Mouse (Mus musculus): ENCODE measurements around the gene Dock1.

Dock1 gene

DNA sequence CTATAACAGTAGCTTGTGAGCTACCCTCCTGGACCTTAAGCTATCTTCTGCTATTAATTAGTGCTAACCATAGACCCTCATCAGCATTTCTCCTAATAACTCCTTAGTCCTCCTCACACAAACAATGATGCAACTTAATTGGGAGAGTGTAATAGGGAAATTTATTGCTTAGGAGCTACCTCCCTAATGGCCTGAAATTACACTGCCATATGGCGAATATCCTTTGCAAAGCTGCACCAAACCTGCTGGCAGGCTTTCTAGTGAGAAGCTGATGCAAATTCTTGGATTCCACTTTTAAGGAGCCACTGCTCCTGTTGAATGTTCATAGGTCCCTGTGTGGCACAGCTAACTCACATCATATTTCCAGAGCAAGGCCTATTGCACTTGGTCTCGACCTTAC is 320.5 kb downstream of the Dock1 start:
- DNase-seq: no peak

- no peak for DNase-seq
Observed at GRCm38 (mm10) chr7:134994983-134995382, 324.5 kb downstream of the Dock1 start.

- no peak for DNase-seq
Observed at GRCm38 (mm10) chr7:135002216-135002615, 331.8 kb downstream of the Dock1 start.

GRCm38 (mm10) chr7:135002891-135003290 is 332.4 kb downstream of the Dock1 start:
- DNase-seq: no peak

- no peak for DNase-seq
Observed at GRCm38 (mm10) chr7:135005964-135006560, 335.6 kb downstream of the Dock1 start.

- DNase-seq: no peak
Observed at GRCm38 (mm10) chr7:135008021-135008420, 337.6 kb downstream of the Dock1 start.

DNA sequence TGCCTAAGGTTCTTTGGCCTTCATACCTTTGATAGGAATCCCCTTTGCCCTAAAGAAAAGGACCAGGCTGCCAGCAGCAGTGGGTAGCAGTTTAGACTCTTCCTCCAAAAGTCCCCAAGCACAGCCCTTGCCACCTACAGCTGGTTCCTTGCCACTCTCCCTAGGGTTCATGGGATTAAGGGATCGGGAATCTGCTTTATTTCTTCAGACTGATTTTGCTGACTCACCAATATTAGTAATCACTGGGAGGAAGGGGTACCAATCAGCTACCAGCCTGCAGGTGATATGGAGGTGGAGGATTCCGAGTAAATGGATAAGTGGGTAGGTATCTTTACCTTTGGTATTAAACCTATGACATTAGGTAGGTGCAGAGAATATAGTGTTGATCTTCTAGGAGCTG is 340.5 kb downstream of the Dock1 start:
- no peak for DNase-seq

DNA sequence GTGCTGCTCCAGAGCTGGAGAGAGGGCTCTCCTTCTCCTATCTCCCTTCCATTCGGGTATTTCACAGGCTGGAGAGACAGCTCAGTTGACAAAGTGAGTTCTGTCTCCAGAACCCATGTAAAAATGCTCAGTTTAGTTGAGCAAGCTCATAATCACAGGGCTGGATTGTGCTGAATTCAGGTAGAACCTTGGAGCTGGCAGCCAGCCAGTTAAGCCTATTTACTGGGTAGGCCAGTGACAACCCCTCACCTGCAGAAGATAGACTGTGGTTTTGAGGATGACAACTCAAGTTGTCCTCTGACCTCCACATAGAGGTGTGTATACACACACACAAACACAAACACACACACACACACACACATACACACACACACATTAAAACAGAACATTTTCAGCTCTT is 347.1 kb downstream of the Dock1 start:
- DNase-seq: no peak

DNA sequence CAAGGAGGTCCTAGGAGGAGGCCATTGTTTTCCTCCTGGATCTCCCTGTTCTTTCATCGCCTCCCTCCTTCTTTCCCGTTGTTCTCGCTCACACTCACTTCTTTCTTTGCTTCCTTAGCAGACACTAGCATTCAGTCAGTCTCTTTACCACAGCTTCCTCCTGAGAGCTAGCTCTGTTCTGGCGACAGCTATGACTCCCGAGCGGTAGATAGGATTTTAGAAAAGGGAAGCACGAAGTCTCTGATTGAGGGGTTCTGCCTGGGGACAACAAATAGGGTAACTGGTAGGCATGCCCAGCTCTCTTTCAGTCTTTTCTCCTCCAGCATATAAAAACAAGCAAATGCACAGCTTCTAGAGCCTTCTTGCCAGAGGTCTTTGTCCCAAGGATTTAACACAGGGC is 350.3 kb downstream of the Dock1 start:
- no peak for DNase-seq

- no peak for DNase-seq
Observed at GRCm38 (mm10) chr7:135021544-135022100, 351.2 kb downstream of the Dock1 start.

GRCm38 (mm10) chr7:135024531-135024930 is 354.1 kb downstream of the Dock1 start:
- DNase-seq: no peak

DNA sequence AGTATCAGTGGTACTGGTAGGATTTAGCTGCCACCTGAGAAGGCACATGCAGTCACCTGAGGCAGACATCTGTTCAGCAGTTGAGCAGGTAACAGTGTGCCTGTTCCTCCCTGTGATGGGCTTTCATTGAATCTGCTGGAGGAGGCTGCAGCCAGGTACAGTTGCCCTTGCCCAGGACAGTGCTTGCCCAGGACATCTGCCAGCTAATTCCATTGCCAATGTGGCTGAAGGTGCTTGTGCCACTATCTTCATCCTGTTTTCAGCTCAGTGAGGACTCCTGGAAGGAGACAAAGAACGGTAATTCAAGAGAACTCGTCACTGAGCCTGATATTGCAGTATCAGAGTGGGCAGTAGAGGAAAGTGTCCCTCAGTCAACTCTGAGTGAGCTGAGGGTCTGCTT is 358.3 kb downstream of the Dock1 start:
- no peak for DNase-seq

GRCm38 (mm10) chr7:135029136-135029535 is 358.7 kb downstream of the Dock1 start:
- DNase-seq: no peak

DNA sequence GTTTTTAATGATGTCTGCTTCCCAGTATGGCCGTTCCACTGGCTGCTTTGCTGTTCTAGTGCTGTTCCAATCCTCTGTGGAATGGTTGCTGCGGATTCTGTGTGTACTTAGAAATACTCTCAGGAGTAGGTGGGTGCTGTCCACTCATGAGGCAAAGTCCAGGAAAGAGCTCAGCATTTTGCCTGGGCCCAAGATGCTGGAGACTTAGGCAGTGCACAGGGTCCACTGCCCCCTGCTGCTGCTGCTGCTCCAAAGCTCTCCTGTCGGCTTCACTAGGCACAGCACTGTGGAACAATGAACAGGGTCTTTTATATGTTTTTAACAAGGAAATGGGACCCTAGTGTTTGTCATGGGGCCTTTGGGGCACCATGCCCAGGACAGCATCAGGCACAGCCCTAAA is 361.0 kb downstream of the Dock1 start:
- DNase-seq: peak; percentile 28 to 54

DNA sequence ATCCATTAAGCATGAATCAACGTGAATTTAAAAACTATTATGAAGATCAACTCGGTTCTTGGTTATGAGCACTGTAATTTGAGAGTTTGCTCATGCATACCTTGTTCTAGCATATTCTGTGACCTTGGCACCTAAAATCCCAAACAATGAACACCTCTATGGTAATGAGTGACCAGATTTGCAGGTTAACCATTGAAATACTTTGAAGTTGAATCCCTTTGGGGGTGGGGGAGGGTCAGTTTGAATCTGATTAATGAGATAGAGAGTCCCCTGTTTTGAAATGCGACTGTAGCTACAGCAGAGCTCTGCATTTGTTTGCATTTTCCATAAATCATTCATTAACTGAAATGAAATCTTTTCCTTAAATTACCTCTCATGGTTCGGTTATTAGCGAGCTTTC is 364.4 kb downstream of the Dock1 start:
- DNase-seq: peak; percentile 32 to 53

DNA sequence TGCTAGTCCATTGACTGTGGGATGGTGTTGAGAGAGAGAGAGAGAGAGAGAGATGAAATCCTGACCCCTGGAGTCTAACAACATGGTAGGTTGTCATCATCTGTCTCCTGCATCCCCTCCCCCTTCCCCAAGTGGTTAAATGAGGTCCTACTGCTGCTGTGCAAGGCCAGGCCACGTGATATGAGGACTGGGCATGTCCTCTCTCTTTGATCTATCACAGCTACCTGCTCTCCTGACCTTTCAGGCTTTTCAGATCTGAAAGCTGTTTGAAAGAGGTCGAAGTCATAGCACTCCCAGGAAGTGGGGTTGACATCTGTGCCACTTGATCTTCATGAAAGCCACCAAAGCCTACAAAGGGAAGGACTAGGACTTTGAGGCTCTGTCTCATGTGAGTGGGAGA is 365.2 kb downstream of the Dock1 start:
- no peak for DNase-seq

GRCm38 (mm10) chr7:135038930-135039329 is 368.5 kb downstream of the Dock1 start:
- DNase-seq: no peak

- DNase-seq: no peak
Observed at GRCm38 (mm10) chr7:135043931-135044765, 373.7 kb downstream of the Dock1 start.

DNA sequence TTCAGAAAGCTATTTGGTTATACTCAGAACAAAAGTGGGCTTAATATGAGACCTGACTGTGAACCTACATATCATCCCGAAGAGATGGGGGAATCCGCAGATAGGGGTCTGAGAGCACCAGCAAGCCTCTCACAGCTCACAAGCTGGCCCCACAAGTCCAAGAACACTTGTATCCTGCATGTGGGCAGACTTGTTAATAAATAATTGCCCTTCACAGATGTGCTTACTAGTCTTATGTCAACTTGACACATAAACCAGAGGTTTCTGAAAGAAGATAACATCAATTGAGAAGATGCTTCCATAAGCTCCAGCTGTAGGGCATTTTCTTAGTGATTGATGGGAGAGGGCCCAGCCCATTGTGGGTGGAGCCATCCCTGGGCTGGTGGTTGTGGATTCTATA is 379.0 kb downstream of the Dock1 start:
- peak in 1 of 2 experiments; percentile 39 for DNase-seq

DNA sequence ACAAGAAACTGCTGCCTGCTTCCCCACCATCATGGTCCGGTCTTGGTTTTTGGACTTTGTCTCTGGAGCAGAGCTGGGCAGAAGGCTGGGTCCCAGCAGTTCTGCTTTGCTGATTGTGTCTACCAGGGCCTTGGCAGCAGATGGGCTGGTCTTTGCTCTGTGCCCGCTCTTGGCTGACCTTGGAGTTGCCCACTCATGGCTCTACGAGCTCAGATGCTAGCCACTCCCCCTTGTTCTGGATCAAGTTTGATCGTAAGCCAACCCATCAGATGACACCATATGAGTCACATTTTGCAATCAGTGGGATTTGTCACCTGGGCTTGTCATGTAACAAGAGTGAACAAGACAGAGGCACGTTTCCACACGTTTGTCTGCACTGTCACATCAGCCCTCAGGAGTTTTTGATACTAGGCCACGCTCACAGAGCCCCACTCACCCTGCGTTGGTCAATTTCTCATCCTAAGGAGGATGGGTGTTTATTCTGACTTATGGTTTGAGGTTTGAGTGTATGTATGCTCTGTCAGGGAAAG is 382.8 kb downstream of the Dock1 start:
- DNase-seq: peak; percentile 70 to 74

DNA sequence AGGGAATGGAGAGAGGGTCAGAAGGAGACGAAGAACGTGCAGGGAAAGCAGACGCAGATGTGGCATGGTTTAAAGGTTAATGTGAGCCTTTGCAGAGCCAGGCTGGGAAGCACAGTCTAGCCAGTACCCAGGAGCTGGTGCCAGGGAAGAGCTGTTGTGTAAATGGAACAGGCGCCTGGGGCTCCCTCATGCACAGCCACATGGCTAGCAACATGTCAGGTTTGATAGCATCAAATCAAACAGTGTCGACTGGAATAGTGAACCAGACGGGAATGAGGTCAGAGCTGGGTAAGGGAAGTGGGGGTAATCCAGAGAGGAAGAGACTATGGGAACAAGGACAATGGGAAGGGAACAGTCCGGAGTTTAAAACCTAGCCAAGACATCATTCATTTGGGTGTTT is 384.2 kb downstream of the Dock1 start:
- DNase-seq: peak; percentile 54 to 66

DNA sequence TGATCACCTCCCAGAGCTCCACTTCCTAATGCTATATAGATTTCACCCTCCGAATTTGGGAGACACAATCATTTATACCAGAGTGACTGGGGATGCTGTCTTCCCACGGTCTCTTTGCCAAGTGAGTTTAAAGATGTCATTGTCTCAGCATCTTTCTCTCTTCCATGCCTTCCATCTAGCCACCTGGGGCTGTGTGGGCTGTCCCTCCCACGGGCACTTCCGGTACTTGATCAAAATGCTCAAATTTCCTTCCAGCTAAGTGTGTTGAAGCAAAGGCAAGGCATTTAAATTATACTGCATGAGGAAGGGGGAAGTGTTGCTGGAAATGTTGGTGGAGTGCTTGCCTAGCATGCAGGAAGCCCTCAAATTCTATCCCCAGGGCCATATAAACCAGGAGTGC is 388.6 kb downstream of the Dock1 start:
- no peak for DNase-seq

DNA sequence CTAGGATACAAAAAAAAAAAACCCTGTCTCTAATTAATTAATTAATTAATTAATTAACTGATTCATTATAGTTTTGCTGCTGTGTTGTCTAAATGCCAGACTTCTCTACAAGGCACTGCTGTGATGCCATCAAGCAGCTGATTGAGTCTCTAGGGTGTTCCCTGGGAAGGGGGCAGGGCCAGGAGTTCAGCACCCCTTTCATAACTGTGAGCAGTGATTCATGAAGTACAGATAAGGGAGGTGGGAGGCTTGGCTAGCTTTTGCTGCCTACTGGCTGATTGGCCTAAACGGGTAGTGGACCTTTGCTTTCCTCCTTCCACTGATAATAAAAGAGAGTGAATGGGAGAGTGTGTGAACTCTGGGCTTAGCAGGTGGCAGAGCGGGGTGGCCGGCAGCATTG is 389.1 kb downstream of the Dock1 start:
- no peak for DNase-seq

DNA sequence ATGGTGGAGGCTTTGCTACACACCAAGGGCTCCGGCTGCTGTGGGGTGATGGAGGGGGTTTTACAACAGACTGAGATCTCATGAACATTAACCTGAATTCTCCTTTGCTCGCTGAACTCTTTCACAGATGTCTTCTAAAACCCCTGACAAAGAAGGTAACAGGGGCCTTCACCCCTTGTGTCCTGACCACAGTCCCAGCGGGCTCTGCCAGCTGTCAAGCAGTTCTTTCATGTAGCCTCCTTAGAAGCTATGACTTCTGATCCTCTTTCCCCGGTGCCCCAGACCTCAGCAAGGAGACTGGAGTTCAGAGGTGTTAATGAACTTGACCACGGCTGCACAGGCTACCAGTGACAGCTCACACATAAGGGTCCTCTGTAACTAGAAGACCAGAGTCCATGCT is 393.4 kb downstream of the Dock1 start:
- no peak for DNase-seq

Measured in kidney, adult 8-10 months (tissue).